Mouse (Mus musculus) erythroblast, embryonic 14.5 days (primary cell): Measurements from ENCODE around the gene Clstn2.

Experiments
- GATA1 ChIP-seq: IDR thresholded peaks from 2 replicates; pipeline ENCODE4 v1.6.1; 2012; ENCODE audit warnings: low read length, inconsistent platforms, mixed read lengths
- TAL1 ChIP-seq: IDR thresholded peaks from 3 replicates; pipeline ENCODE4 v1.6.1; 2012; ENCODE audit warnings: low read length, inconsistent platforms, mixed read lengths

DNA sequence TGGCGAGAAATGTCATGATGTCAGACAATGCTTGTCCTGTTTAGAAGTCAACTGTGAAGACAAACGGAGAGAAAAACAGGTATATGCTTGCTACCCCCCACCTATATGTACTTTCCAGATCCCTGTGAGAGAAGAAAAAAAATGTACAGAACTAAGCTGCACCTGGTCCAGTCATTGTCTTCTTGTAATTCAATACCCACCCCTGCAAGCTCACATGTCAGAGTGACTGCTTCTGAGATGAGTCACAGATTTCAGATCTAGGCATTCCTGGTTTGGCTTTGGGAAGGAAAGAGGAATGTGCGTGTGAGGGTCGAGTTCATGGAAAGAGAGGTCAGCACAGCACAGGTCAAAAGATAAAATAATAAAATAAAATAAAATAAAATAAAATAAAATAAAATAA is 397.6 kb downstream of the Clstn2 start:
- no peak for TF ChIP-seq GATA1
- TF ChIP-seq TAL1, result no peak
